Mouse (Mus musculus) neural tube, embryonic 14.5 days (tissue): ENCODE data around the gene Lpin1. TPM values are rescaled to one million over a fixed set of nuclear protein-coding genes. Genes with fewer than 3 reads are reported as not detected.

Experiments
- ATAC-seq: fragments of 200-750 bp; cut with Nextera tagmentation; 2 replicates; pipeline ENCODE4 v1.8.0; 2017; ENCODE audit warnings: low read depth, mild to moderate bottlenecking, moderate TSS enrichment, moderate library complexity
- H3K27ac ChIP-seq: fragments of 300-500 bp; sonication (generic); 2 replicates; pipeline ENCODE4 v1.5.1; 2014; ENCODE audit warnings: low read depth, mild to moderate bottlenecking, control low read depth, low read length, moderate library complexity, mixed read lengths
- H3K27me3 ChIP-seq: fragments of 300-500 bp; sonication (generic); 2 replicates; pipeline ENCODE4 v1.6.1; 2014; ENCODE audit warnings: low read length; ENCODE audit not compliant: control insufficient read depth, insufficient read depth
- H3K36me3 ChIP-seq: fragments of 300-500 bp; sonication (generic); 2 replicates; pipeline ENCODE4 v1.6.1; 2014; ENCODE audit warnings: low read length, mixed read lengths; ENCODE audit not compliant: control insufficient read depth, insufficient read depth
- H3K4me1 ChIP-seq: fragments of 300-500 bp; sonication (generic); 2 replicates; pipeline ENCODE4 v1.6.1; 2014; ENCODE audit warnings: low read length; ENCODE audit not compliant: control insufficient read depth, insufficient read depth
- H3K4me2 ChIP-seq: fragments of 300-500 bp; sonication (generic); 2 replicates; pipeline ENCODE4 v1.6.1; 2014; ENCODE audit warnings: mild to moderate bottlenecking, low read depth, low read length, control low read depth
- H3K4me3 ChIP-seq: fragments of 300-500 bp; sonication (generic); 2 replicates; pipeline ENCODE4 v1.5.1; 2014; ENCODE audit warnings: low read depth, low read length, control low read depth, mixed read lengths
- H3K9ac ChIP-seq: fragments of 300-500 bp; sonication (generic); replicated peaks from 2 replicates; pipeline ENCODE4 v1.6.1; 2014; ENCODE audit warnings: low read depth, mild to moderate bottlenecking, control low read depth, low read length, mixed read lengths
- H3K9me3 ChIP-seq: fragments of 300-500 bp; sonication (generic); 2 replicates; pipeline ENCODE4 v1.6.1; 2016; ENCODE audit warnings: low read length; ENCODE audit not compliant: control insufficient read depth
- WGBS: fragments of 180-500 bp; shearing (Covaris S2); extraction: QIAGEN DNeasy Blood & Tissue Kit; methylation state at CpG from one replicate; pipeline ENCODE4 v1.1.7; 2014; 5-methylcytosine and 5-hydroxymethylcytosine counted together
- polyA plus RNA-seq: library from polyadenylated mRNA; unstranded; fragments of >200 nt; fragmentation: Nextera tagmentation; extraction: Ambion mirVana; gene quantifications from 2 replicates; pipeline ENCODE4 v1.2.1, GENCODE M21; 2014

Lpin1 gene
- polyA plus RNA-seq, 1 experiment from 2014 or later = 21.4 TPM

DNA sequence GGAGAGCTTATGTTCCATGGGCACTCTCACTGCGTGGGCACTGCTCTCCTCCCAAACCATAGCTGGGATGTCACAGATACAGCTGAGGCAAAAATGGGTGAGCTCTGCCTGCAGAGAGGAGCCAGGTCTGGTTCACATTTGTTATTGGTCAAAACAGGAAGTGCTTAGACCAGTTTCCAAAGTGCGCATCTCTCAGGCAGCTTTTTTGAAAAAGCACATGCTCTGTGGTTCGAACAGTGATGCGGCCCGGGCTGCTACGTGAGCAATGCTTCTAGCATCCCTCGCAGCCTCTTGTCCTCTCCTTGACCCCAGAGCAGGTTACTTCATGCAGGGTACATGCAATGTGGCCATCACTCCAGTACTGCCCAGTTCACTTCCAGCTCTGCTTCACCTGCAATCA lies 82.1 kb downstream of the Lpin1 start:
- no peak for ATAC-seq
- Histone ChIP-seq H3K27me3 (no peaks in the 10 kb centered on the region), H3K9ac (no peak overlapping the region), H3K4me3 (no peak overlapping the region), H3K27ac (no peak overlapping the region), H3K9me3 (no peaks in the 10 kb centered on the region), H3K4me1 (no peaks in the 10 kb centered on the region), H3K36me3 (no peaks in the 10 kb centered on the region), H3K4me2 (no peak overlapping the region)
- WGBS = 92% methylated on average over 7 of the region's 7 CpGs

DNA sequence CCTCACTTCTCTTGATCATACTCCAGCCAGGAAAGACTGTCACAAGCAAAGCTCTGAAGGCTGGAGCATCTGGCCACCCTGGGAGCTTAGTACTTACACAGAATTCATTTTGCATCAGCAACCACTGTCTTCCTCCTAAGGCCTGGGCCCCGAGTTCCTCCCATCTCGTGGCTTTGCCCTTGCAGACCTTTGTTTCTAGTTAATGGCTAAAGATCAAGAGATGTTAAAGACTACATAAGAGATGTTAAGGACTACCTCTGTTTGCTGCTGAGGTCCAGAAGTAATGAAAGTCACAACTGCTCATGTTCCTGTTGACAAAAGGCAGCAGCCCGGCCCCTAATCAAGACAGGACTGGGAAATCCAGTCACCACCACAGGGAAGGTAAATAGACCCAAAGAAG lies 82.8 kb downstream of the Lpin1 start:
- Histone ChIP-seq H3K27ac (no peak overlapping the region), H3K4me2 (no peak overlapping the region), H3K4me1 (no peaks in the 10 kb centered on the region), H3K4me3 (no peak overlapping the region), H3K9me3 (no peaks in the 10 kb centered on the region), H3K36me3 (no peaks in the 10 kb centered on the region), H3K27me3 (no peaks in the 10 kb centered on the region), H3K9ac (no peak overlapping the region)
- WGBS = 81% methylated on average over 3 of the region's 3 CpGs
- ATAC-seq = no peak

GRCm38 (mm10) chr12:16526862-16527261 lies 83.9 kb downstream of the Lpin1 start:
- Histone ChIP-seq H3K27me3 (no peaks in the 10 kb centered on the region), H3K27ac (no peak overlapping the region), H3K4me2 (no peak overlapping the region), H3K9me3 (no peaks in the 10 kb centered on the region), H3K4me1 (no peaks in the 10 kb centered on the region), H3K9ac (no peak overlapping the region), H3K4me3 (no peak overlapping the region), H3K36me3 (no peaks in the 10 kb centered on the region)
- 88% methylated on average over 5 of the region's 5 CpGs for WGBS
- no peak for ATAC-seq

DNA sequence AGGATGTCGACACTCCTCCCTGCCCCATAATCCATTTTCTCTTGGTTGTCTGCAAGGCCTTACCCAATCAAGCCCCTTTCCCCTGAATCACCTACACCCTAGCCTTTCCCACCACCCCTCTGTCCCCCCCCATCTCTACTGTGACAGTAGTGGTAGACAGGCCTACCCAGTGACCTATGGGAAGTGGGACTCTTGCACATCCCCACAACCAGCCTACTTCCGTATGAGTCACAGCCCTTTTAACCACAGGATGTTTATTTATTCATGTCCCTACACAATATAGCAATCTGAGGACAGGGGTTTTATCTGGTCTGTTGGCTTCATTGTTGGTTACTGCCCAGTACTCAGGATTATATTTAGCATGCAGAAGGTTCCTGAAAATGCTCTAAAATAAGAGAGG lies 84.6 kb downstream of the Lpin1 start:
- no peaks in the 10 kb centered on the region for H3K36me3 ChIP-seq
- H3K4me1 ChIP-seq = no peaks in the 10 kb centered on the region
- H3K9me3 ChIP-seq = no peaks in the 10 kb centered on the region
- no peaks in the 10 kb centered on the region for H3K27me3 ChIP-seq
- H3K27ac ChIP-seq = no peak overlapping the region
- no peak overlapping the region for H3K4me2 ChIP-seq
- no peak overlapping the region for H3K9ac ChIP-seq
- ATAC-seq = no peak
- no peak overlapping the region for H3K4me3 ChIP-seq
- WGBS = 94% methylated on average over 2 of the region's 2 CpGs

DNA sequence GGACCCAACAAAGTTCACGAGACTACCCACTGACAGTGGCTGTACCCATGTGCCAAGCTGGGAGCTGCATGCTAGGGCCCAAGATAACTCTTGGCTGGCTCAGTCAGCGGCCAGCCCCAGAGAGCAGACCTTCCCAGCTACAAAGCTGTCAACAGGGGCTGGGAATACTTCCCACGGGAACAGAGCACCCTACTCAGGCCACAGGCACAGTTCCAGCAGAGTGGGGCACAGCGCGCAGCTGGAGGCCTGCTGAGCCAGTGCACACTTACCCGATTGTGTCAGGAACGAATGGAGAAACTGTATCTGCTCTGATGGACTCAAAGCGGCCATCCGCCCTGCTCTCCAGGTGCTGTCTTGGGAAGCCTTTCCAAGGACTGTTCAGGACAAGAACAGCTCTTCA lies 95.6 kb downstream of the Lpin1 start:
- H3K9ac ChIP-seq = no peak overlapping the region
- no peak; the same call in 1 of the 2 replicates for ATAC-seq
- no peaks in the 10 kb centered on the region for H3K27me3 ChIP-seq
- H3K36me3 ChIP-seq = no peaks in the 10 kb centered on the region
- H3K9me3 ChIP-seq = no peaks in the 10 kb centered on the region
- no peak overlapping the region for H3K4me3 ChIP-seq
- WGBS = 85% methylated on average over 9 of the region's 9 CpGs
- H3K27ac ChIP-seq = no peak overlapping the region
- no peak overlapping the region for H3K4me2 ChIP-seq
- H3K4me1 ChIP-seq = no peaks in the 10 kb centered on the region

- Histone ChIP-seq H3K27ac (no peak overlapping the region), H3K9me3 (no peaks in the 10 kb centered on the region), H3K4me1 (no peaks in the 10 kb centered on the region), H3K27me3 (no peaks in the 10 kb centered on the region), H3K36me3 (no peaks in the 10 kb centered on the region), H3K4me2 (no peak overlapping the region), H3K9ac (no peak overlapping the region), H3K4me3 (no peak overlapping the region)
- WGBS = 90% methylated on average over 1 of the region's 1 CpGs
- ATAC-seq = no peak
Observed at GRCm38 (mm10) chr12:16512991-16513390, 97.8 kb downstream of the Lpin1 start.

- Histone ChIP-seq H3K36me3 (no peaks in the 10 kb centered on the region), H3K9me3 (no peaks in the 10 kb centered on the region), H3K9ac (no peak overlapping the region), H3K27ac (no peak overlapping the region), H3K4me2 (peak overlapping the region; percentile 14), H3K27me3 (no peaks in the 10 kb centered on the region), H3K4me1 (no peaks in the 10 kb centered on the region), H3K4me3 (no peak overlapping the region)
- ATAC-seq = peak; percentile 85
- WGBS = 6% methylated on average over 13 of the region's 13 CpGs
Observed at GRCm38 (mm10) chr12:16509122-16509752, 101.5 kb downstream of the Lpin1 start.

DNA sequence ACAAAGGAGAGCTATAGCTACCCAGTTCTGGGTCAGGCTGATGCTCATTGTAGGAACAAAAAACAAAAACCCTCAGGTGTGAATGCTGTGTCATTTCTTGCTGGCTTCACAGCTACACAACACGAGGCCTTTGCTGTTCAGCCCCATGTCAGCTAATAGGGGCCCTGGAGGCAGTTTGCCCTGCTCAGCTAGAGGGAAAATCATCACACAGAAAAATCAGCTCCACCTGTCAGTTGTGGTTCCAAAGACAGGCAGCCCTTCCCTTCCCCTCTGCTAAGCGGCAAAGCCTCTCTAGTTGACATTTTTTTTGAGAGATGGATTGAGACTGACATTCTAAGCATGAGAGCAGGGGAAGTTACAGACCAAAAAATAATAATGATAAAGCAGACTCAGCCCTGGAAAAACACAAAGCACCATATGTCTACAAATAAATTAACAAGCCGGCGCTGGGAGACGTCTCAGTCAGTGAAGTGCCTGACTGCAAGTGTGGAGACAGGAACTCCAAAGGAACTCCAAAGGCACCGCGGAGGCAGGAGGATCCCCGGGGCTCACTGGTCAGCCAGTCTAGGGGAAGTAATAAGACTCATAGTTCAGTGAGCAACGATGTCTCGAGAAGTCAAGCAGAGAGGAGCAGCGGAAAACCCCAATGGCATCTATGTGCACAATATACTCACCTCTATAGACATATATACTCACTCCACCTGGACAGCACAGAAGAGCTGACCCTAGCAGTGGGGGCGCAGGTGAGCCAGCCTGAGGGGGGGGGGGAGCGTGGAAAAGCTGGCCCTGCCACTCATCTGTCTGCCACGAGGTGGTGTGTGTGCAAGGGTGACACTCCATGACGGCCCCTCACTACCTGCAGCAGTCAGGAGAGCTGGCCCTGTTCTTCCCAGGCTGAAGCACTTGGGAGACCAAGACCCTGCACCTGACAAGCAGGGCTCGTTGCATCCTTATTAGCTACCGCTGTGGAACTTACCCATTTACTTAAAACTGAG lies 103.7 kb downstream of the Lpin1 start:
- Histone ChIP-seq H3K27ac (no peak overlapping the region), H3K36me3 (no peaks in the 10 kb centered on the region), H3K9ac (no peak overlapping the region), H3K27me3 (no peaks in the 10 kb centered on the region), H3K4me3 (no peak overlapping the region), H3K9me3 (no peaks in the 10 kb centered on the region), H3K4me2 (no peak overlapping the region), H3K4me1 (no peaks in the 10 kb centered on the region)
- ATAC-seq = no peak
- WGBS = 57% methylated on average over 17 of the region's 17 CpGs

DNA sequence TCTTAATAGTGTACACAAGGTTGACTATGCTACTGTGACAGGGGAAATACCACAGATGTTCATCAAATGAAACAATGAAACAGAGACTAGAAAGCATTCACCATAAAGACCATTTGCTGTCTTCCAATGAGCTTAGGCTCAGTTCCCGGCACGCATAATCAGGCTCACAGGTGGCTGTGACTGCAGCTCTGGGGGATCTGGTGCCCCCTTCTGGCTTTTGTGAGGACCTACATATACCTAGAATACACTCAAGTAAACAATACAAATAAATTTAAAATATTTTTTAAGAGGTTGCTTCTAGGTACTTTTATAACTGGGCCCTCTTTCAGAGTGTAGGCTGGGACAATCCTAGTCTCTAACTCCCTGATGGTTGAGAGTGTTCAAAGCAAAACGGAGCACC lies 106.5 kb downstream of the Lpin1 start:
- H3K4me3 ChIP-seq = no peak overlapping the region
- no peak overlapping the region for H3K9ac ChIP-seq
- H3K9me3 ChIP-seq = no peaks in the 10 kb centered on the region
- WGBS = 84% methylated on average over 3 of the region's 3 CpGs
- no peaks in the 10 kb centered on the region for H3K27me3 ChIP-seq
- H3K4me2 ChIP-seq = no peak overlapping the region
- no peak for ATAC-seq
- H3K4me1 ChIP-seq = no peaks in the 10 kb centered on the region
- no peaks in the 10 kb centered on the region for H3K36me3 ChIP-seq
- no peak overlapping the region for H3K27ac ChIP-seq
